Mouse (Mus musculus): Measurements from ENCODE around the gene Cenpo. TPM values are rescaled to one million over a fixed set of nuclear protein-coding genes. Genes with fewer than 3 reads are reported as not detected.
A peak's percentile ranks its signal among the peaks of the same experiment; 100 is the strongest.

The Cenpo gene
- polyA plus RNA-seq, 1 experiment from 2014 or later: 12.1 TPM

DNA sequence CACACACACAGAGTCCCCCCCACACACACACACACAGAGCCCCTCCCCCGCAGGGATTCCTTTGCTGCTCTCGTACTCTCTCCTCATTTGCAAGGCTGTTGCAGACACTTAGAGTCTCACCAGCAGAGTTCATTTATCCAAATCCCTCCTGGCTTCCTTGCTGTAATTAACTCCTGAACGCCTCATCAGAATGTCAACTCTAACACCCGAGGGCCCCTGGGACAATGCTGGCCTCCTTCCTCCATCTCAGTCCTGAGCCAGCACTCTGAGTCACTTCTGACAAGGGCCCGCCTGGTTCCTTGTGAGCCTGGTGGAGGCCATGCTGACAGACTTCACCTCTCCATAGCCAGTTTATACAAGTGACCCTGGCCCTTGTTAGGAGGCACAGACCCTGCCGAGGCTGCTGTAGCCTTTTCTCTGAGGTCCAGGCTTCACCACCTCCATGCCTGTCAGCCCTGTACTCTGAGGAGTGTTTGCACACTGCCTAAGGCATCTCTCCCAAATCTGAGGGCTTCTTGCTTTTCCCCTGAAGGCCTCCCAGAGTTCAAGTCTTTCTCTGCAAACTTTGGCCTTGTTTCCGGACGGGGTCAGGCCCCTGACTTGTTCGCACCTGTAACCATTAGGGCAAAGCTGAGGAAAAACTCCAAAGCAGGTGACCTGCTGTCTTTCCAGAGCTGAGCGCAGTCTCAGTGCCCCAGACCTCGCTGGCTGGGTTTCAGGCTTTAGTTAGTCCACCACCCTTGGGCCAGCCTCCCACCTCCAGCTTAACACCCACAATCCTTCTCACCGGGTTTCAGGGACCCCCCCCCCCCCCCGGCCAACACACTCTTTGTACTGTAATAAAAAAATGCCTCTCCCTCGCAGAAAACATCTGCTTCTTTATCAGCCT is 45.7 kb downstream of the Cenpo start:
- 34% methylated on average over 14 of the region's 14 CpGs for WGBS
- no peaks in the 10 kb centered on the region for H3K27me3 ChIP-seq (ENCODE audit: control insufficient read depth, insufficient read depth, low read length)
- H3K36me3 ChIP-seq (ENCODE audit: control insufficient read depth, insufficient read depth, low read length): no peaks in the 10 kb centered on the region
- no peak overlapping the region for H3K4me3 ChIP-seq (replicated peaks; ENCODE audit: low read length)
- no peak overlapping the region; the same call in 1 of the 2 replicates for H3K9ac ChIP-seq (ENCODE audit: low read length)
- H3K9me3 ChIP-seq (replicated peaks; ENCODE audit: control insufficient read depth, low read length): no peaks in the 10 kb centered on the region
- H3K4me1 ChIP-seq (ENCODE audit: control insufficient read depth, insufficient read depth, low read length): peaks cover 20% of the 10 kb centered on the region
- H3K27ac ChIP-seq (ENCODE audit: low read length): peak overlapping the region; percentile 70
- ATAC-seq (ENCODE audit: insufficient read depth, low FRiP score): peak; percentile 82
- no peak overlapping the region for H3K4me2 ChIP-seq (ENCODE audit: low read depth, low read length)

DNA sequence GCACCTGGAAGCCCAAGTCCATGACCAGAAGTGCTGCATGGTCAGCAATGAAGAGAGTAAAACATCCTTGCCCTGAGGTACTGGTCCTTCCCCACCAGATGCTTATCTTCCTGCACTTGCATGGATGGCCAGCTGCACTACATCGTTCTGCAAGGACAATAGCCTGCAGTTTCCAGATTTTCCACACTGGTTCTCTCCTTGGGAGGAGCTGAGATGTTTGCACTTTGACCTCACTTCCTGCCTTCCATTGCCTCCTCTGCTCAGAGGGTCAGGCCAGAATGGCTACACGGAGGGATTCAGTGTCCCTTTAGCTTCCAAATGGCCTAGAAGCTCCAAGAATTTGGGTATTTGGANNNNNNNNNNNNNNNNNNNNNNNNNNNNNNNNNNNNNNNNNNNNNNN is 49.4 kb downstream of the Cenpo start:
- no peak overlapping the region for H3K9ac ChIP-seq (ENCODE audit: low read length)
- peaks cover 8% of the 10 kb centered on the region for H3K4me1 ChIP-seq (ENCODE audit: control insufficient read depth, insufficient read depth, low read length)
- no peaks in the 10 kb centered on the region for H3K36me3 ChIP-seq (ENCODE audit: control insufficient read depth, insufficient read depth, low read length)
- H3K9me3 ChIP-seq (replicated peaks; ENCODE audit: control insufficient read depth, low read length): no peaks in the 10 kb centered on the region
- no peaks in the 10 kb centered on the region for H3K27me3 ChIP-seq (ENCODE audit: control insufficient read depth, insufficient read depth, low read length)
- no peak for ATAC-seq (ENCODE audit: insufficient read depth, low FRiP score)
- 36% methylated on average over 2 of the region's 2 CpGs for WGBS
- no peak overlapping the region for H3K4me2 ChIP-seq (ENCODE audit: low read depth, low read length)
- no peak overlapping the region for H3K27ac ChIP-seq (ENCODE audit: low read length)
- H3K4me3 ChIP-seq (replicated peaks; ENCODE audit: low read length): no peak overlapping the region

DNA sequence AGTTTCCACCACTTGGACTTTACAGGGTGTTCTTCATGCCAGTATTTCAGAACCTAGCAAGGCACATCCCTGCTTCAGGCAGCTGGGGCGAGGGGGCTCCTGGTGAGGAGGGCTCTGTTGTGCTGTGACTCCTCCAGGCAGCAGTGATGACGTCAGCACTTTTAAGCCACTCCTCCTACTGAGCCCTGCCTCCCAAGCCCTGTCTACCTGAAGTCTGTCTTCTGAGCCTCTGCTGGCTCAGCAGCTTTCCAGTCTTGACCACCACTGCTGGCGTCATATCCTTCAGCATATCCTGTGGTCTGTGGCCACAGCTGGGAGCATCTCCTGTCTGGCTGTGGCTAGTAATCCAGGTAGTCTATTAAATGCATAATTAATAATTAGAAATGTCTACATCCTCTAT is 53.6 kb downstream of the Cenpo start:
- Histone ChIP-seq H3K9ac (ENCODE audit: low read length) (no peak overlapping the region), H3K36me3 (ENCODE audit: control insufficient read depth, insufficient read depth, low read length) (no peaks in the 10 kb centered on the region), H3K27me3 (ENCODE audit: control insufficient read depth, insufficient read depth, low read length) (no peaks in the 10 kb centered on the region), H3K4me1 (ENCODE audit: control insufficient read depth, insufficient read depth, low read length) (0 out of 2 replicates have a peak, but pooled peaks cover 4% of the 10 kb centered on the region), H3K27ac (ENCODE audit: low read length) (no peak overlapping the region), H3K9me3 (replicated peaks; ENCODE audit: control insufficient read depth, low read length) (no peaks in the 10 kb centered on the region), H3K4me2 (ENCODE audit: low read depth, low read length) (no peak overlapping the region), H3K4me3 (replicated peaks; ENCODE audit: low read length) (no peak overlapping the region)
- no peak for ATAC-seq (ENCODE audit: insufficient read depth, low FRiP score)
- 57% methylated on average over 3 of the region's 3 CpGs for WGBS

DNA sequence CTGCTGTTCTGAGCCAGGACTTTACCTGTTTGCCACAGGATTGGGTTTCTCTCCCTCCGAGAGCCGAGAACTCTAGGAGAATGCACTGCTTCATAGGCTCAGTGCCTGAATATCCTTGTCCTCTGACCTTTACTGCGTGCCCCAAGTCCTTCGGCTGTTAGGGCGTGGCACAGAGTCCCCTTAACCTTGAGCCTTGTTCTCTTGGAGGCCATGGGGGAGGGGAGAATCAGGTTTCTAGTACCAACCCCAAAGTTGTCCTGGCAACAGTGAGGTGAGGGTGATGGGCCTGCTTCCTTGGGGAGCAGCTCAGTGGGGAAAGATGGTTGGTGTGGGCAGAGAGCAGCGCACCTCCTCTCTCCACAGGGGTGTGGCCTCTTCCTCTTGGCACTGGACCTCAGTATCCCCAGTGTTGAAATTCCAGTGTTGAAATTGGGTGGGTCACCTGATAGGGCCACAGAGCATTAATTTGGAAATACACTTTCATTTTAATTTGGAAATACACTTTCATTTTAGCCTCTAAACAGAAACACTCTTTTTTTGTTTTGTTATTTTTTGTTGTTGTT is 54.3 kb downstream of the Cenpo start:
- 0 out of 2 replicates have a peak, but pooled peaks cover 4% of the 10 kb centered on the region for H3K4me1 ChIP-seq (ENCODE audit: control insufficient read depth, insufficient read depth, low read length)
- no peaks in the 10 kb centered on the region for H3K36me3 ChIP-seq (ENCODE audit: control insufficient read depth, insufficient read depth, low read length)
- H3K27me3 ChIP-seq (ENCODE audit: control insufficient read depth, insufficient read depth, low read length): no peaks in the 10 kb centered on the region
- H3K9me3 ChIP-seq (replicated peaks; ENCODE audit: control insufficient read depth, low read length): no peaks in the 10 kb centered on the region
- no peak overlapping the region for H3K27ac ChIP-seq (ENCODE audit: low read length)
- WGBS: 80% methylated on average over 6 of the region's 6 CpGs
- H3K4me3 ChIP-seq (replicated peaks; ENCODE audit: low read length): no peak overlapping the region
- no peak overlapping the region for H3K4me2 ChIP-seq (ENCODE audit: low read depth, low read length)
- no peak for ATAC-seq (ENCODE audit: insufficient read depth, low FRiP score)
- no peak overlapping the region for H3K9ac ChIP-seq (ENCODE audit: low read length)

DNA sequence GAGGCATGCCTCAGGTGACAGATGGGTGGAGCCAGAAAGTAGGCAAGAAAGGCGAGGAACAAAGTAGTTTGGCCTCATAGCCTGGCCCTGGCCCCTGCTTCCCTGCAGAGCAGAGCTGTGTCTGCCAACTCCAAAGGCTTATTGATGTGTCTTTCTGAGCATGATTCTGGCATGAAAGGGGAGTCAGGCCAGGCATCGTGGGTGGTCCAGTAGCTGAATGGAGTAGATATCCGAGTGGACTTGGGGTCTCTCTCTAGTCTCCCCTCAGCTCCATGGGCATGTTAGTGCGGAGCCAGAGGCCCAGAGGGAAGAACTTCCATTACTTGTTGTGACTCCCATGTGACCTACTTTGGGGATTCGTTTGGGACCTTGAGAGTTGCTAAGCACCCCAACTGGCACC is 55.3 kb downstream of the Cenpo start:
- H3K4me3 ChIP-seq (replicated peaks; ENCODE audit: low read length): no peak overlapping the region
- no peak overlapping the region for H3K9ac ChIP-seq (ENCODE audit: low read length)
- H3K4me1 ChIP-seq (ENCODE audit: control insufficient read depth, insufficient read depth, low read length): 0 out of 2 replicates have a peak, but pooled peaks cover 4% of the 10 kb centered on the region
- no peak overlapping the region for H3K27ac ChIP-seq (ENCODE audit: low read length)
- H3K4me2 ChIP-seq (ENCODE audit: low read depth, low read length): no peak overlapping the region
- H3K36me3 ChIP-seq (ENCODE audit: control insufficient read depth, insufficient read depth, low read length): no peaks in the 10 kb centered on the region
- H3K9me3 ChIP-seq (replicated peaks; ENCODE audit: control insufficient read depth, low read length): no peaks in the 10 kb centered on the region
- 42% methylated on average over 5 of the region's 5 CpGs for WGBS
- H3K27me3 ChIP-seq (ENCODE audit: control insufficient read depth, insufficient read depth, low read length): no peaks in the 10 kb centered on the region
- 0 out of 2 replicates have a peak, but pooled peaks have one; percentile 11 for ATAC-seq (ENCODE audit: insufficient read depth, low FRiP score)

DNA sequence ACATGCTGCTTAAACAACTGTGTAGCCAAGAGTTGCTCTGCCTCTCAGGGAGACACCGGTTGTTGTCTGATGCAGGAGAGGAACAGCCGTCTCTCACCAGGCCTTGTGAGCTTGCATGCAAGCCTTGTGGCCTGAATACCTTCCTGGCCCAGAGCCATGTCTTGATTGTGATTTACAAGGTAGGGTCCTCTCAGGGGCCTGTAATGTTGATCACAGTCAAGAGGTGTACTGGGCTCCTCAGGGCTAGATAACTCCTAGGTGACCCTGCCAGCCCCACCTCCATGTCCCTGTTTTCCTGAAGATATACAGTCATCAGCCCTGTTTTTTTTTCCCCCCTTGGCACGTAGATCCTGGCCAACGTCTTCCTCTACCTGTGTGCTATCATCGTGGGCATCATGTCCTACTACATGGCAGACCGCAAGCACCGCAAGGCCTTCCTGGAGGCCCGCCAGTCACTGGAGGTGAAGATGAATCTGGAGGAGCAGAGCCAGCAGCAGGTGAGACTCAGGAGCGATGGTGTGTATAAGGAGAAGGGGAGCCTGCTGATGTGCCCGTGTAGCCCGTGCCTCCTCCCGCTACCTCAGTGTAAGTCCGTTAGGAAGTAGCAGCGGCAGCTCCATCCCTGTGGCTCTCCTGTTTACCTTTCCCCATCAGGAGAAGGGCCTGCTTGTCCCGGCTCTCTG is 60.8 kb downstream of the Cenpo start:
- no peak overlapping the region for H3K4me3 ChIP-seq (replicated peaks; ENCODE audit: low read length)
- 72% methylated on average over 15 of the region's 15 CpGs for WGBS
- no peaks in the 10 kb centered on the region for H3K36me3 ChIP-seq (ENCODE audit: control insufficient read depth, insufficient read depth, low read length)
- no peaks in the 10 kb centered on the region for H3K4me1 ChIP-seq (ENCODE audit: control insufficient read depth, insufficient read depth, low read length)
- no peak for ATAC-seq (ENCODE audit: insufficient read depth, low FRiP score)
- no peak overlapping the region for H3K9ac ChIP-seq (ENCODE audit: low read length)
- no peak overlapping the region for H3K27ac ChIP-seq (ENCODE audit: low read length)
- no peaks in the 10 kb centered on the region for H3K27me3 ChIP-seq (ENCODE audit: control insufficient read depth, insufficient read depth, low read length)
- H3K4me2 ChIP-seq (ENCODE audit: low read depth, low read length): no peak overlapping the region
- H3K9me3 ChIP-seq (replicated peaks; ENCODE audit: control insufficient read depth, low read length): no peaks in the 10 kb centered on the region

DNA sequence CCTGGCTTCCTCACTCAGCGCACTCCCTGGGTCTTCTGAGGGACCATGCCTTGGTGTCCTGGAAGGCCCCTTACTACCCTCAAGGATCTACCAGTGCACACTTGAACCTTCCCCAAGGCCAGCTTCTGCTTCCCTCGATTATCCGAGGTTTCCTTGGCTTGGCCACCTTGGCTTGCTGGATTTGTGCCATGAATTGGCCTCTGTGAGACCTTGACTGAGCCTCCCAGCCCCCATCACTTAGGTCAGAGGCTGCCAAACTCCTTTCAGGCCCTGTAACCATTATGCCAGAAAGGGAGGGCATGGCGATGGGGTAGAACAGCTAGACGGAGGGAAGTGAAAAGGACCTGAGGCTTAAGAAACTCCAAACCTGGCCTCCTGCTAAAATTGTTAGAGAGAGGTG is 64.5 kb downstream of the Cenpo start:
- Histone ChIP-seq H3K9me3 (replicated peaks; ENCODE audit: control insufficient read depth, low read length) (no peaks in the 10 kb centered on the region), H3K27ac (ENCODE audit: low read length) (no peak overlapping the region), H3K4me1 (ENCODE audit: control insufficient read depth, insufficient read depth, low read length) (no peaks in the 10 kb centered on the region), H3K4me2 (ENCODE audit: low read depth, low read length) (no peak overlapping the region), H3K27me3 (ENCODE audit: control insufficient read depth, insufficient read depth, low read length) (no peaks in the 10 kb centered on the region), H3K9ac (ENCODE audit: low read length) (no peak overlapping the region), H3K4me3 (replicated peaks; ENCODE audit: low read length) (no peak overlapping the region), H3K36me3 (ENCODE audit: control insufficient read depth, insufficient read depth, low read length) (no peaks in the 10 kb centered on the region)
- 87% methylated on average over 5 of the region's 5 CpGs for WGBS
- ATAC-seq (ENCODE audit: insufficient read depth, low FRiP score): no peak

DNA sequence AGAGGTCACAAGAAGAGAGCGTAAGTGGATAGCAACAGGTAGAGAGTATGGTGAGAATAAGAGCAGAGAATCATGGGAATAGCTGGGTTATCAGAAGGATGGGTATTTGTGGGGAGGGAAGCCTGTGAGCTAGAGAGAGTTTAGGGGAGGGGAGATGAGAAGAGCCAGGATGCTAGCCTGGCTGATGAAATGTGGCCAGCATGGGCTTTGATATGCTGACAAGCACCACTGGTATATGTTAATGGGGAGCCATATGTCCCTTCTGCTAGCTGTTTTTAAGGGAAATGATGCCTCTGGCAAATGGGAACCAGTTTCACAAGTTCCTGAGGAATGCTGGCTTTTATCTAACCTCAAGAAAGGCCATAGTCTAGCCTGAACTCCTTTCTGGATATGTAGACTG is 65.0 kb downstream of the Cenpo start:
- H3K9me3 ChIP-seq (replicated peaks; ENCODE audit: control insufficient read depth, low read length): no peaks in the 10 kb centered on the region

DNA sequence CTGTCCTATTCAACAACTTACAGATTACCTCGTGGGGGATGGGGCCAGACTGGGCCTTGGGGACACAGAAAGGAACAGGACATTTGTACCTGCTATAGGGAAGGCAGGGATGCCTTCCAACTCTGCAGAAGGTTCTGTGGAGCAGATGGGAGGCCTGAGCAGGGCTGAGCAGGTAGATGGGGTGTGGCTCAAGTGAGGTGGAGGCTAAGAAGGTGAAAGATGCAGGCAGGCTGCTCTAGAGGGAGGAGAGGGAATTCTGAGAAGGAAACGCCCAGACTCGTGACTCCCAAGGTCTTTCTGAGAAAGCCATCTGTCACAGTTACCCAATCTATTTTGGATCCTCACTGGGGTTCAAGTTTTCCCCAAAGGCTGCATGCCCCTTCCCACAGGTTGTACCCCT is 67.1 kb downstream of the Cenpo start:
- Histone ChIP-seq H3K9me3 (replicated peaks; ENCODE audit: control insufficient read depth, low read length) (no peaks in the 10 kb centered on the region), H3K4me3 (replicated peaks; ENCODE audit: low read length) (no peak overlapping the region), H3K27ac (ENCODE audit: low read length) (no peak overlapping the region), H3K4me1 (ENCODE audit: control insufficient read depth, insufficient read depth, low read length) (no peaks in the 10 kb centered on the region), H3K4me2 (ENCODE audit: low read depth, low read length) (no peak overlapping the region), H3K9ac (ENCODE audit: low read length) (no peak overlapping the region), H3K36me3 (ENCODE audit: control insufficient read depth, insufficient read depth, low read length) (no peaks in the 10 kb centered on the region), H3K27me3 (ENCODE audit: control insufficient read depth, insufficient read depth, low read length) (no peaks in the 10 kb centered on the region)
- no peak for ATAC-seq (ENCODE audit: insufficient read depth, low FRiP score)
- WGBS: 74% methylated on average over 3 of the region's 3 CpGs

More for the DNA sequence above, 65.0 kb downstream of the Cenpo start:
- 93% methylated on average over 1 of the region's 1 CpGs for WGBS
- H3K36me3 ChIP-seq (ENCODE audit: control insufficient read depth, insufficient read depth, low read length): no peaks in the 10 kb centered on the region
- H3K4me2 ChIP-seq (ENCODE audit: low read depth, low read length): no peak overlapping the region
- no peak overlapping the region for H3K4me3 ChIP-seq (replicated peaks; ENCODE audit: low read length)
- no peak for ATAC-seq (ENCODE audit: insufficient read depth, low FRiP score)
- H3K27ac ChIP-seq (ENCODE audit: low read length): no peak overlapping the region
- H3K9ac ChIP-seq (ENCODE audit: low read length): no peak overlapping the region
- H3K4me1 ChIP-seq (ENCODE audit: control insufficient read depth, insufficient read depth, low read length): no peaks in the 10 kb centered on the region
- no peaks in the 10 kb centered on the region for H3K27me3 ChIP-seq (ENCODE audit: control insufficient read depth, insufficient read depth, low read length)
